Mouse (Mus musculus): ENCODE data around the gene Sp110. TPM values are rescaled to one million over a fixed set of nuclear protein-coding genes. Genes with fewer than 3 reads are reported as not detected.

The Sp110 gene
- polyA plus RNA-seq (2021; fragmentation: Nextera tagmentation) = 0.59 and 0.75 TPM in 2 replicates
- long read RNA-seq, experiment 1, partial matches to known transcripts = 1 of 2 reads
- long read RNA-seq, experiment 1, other reads (novel, unspliced or antisense) = 0 of 2 reads
- long read RNA-seq, experiment 2, partial matches to known transcripts = 0 of 2 reads
- long read RNA-seq, experiment 2, other reads (novel, unspliced or antisense) = 2 of 2 reads

DNA sequence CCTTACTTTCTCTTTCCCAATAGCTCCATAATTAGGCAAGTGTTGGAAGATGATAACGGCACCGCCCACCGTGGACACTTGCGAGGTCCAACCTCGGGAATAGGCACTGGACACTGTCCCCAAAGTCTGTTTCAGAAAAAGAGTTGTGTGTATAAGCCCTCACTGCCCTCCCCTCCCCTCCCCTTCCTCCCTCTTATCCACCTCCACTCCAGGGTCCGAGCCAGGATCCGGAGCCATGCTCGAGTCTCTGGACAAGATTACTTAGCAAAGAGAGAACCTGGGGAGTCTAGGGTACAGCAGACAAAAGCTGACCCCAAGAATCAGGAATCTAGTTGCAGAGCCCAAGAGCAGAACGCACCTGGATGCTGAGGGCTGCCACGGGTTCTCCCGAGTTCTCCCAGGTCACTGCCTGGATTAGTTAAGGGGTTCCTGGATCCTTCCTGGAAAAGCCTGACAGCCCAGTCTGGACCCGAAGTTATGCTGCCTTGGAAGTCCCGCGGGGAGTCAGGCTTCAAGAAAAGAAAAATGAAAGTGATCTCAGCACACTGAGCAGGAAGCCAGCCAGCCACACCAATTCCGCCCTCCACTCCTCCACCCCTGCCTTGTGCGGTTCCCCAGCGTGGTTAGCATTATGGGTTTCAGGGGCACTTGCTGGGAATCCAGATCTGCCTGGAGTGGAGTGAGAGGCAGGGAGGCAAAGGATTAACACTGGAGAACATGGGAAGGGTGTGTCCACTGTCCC is at the start of gene Sp110:
Gene Sp110 (minus strand): TSS at position 547 of the 742 bp plus-strand sequence.

DNA sequence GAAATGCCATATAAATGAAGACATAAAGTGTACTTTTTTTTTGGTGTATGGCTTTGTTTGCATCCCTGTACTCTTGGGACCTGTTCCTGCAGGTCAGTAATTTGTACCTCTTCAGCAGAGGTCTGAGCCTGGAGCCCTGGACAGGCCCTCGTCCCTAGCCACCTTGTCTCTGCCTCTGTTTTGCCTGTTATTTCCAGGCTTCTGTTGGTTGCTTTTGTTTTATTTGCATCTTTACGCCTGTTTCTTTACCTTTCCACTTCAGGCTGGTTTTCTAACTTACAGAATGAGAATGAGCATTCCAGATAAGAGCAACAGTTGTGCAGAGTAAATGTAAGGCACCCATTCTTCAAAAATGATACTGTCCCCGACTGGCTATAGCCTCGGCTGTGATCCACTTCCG is 1.5 kb upstream of the Sp110 start, which contains the start of gene Sp140:
Gene Sp140 (plus strand): TSS at position 301 of the 400 bp plus-strand sequence.

DNA sequence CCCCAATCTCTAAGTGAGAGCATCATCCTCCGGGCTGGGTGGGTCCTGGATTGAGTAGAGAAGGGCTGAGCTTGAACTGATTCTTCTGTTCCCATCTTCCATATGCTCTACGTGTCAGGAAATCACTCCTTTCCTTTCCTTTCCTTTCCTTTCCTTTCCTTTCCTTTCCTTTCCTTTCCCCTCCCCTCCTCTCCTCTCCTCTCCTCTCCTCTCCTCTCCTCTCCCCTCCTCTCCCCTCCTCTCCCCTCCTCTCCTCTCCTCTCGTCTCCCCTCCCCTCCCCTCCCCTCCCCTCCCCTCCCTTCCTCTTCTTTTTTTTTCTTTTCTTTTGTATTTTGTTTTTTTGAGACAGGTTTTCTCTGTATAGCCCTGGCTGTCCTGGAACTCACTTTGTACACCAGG is 23.2 kb downstream of the Sp110 start, which contains the start of gene G530012D18Rik:
Gene G530012D18Rik (plus strand): TSS at position 301 of the 400 bp plus-strand sequence.

Other genes starting within 250 kb of the Sp110 start
- not detected in 2 replicates for gene G530012D18Rik, start 23.1 kb downstream of the Sp110 start, polyA plus RNA-seq (2021; fragmentation: Nextera tagmentation)
- 0.63 and 0.72 TPM in 2 replicates for gene Sp140, start 1.6 kb upstream of the Sp110 start, polyA plus RNA-seq (2021; fragmentation: Nextera tagmentation)
- 1.9 and 2.5 TPM in 2 replicates for gene Sp100, start 51.2 kb upstream of the Sp110 start, polyA plus RNA-seq (2021; fragmentation: Nextera tagmentation)
- 0.20 and 0.44 TPM in 2 replicates for gene A630001G21Rik, start 179.8 kb upstream of the Sp110 start, polyA plus RNA-seq (2021; fragmentation: Nextera tagmentation)
- gene Cab39, start 194.6 kb upstream of the Sp110 start, polyA plus RNA-seq (2021; fragmentation: Nextera tagmentation) = 16.5 and 16.9 TPM in 2 replicates

Measured in layer of hippocampus, adult 6 months (tissue).